Mouse (Mus musculus) MN1 (cell line): ENCODE measurements around the gene Macc1.
"Not testable (repeated sequence)": the region's sequence is repeated elsewhere in the genome, so short reads cannot be mapped to it uniquely, and the experiment has no call there.

Experiments
- DNase-seq: peaks from one replicate; pipeline ENCODE4 v3.0.0-alpha.2; 2016; ENCODE audit warnings: low spot score

Gene Macc1

DNA sequence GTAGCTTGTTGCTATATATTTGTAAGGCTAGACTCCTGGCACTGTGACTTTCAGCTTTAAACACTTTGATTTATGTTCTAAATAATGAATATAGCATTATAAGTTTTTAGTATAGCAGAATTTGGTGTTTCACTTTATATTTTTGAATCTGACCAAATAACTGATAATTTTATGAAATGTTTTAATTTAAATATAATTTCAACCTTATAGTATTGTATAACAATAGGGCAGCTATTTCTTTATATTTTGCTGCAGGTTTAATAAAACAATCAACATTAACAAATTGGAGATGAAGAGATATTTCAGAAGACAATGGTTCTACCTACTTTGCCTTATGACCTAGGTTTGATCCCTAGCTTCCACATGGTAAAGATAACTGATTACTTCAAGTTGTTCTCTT is at the start of gene Macc1:
Gene Macc1 (plus strand): TSS at position 301 of the 400 bp plus-strand sequence.
- DNase-seq: no peak

GRCm38 (mm10) chr12:119264506-119264905 is 49.6 kb upstream of the Macc1 start:
- DNase-seq: no peak

GRCm38 (mm10) chr12:119268723-119269122 is 45.3 kb upstream of the Macc1 start:
- DNase-seq: no peak

DNA sequence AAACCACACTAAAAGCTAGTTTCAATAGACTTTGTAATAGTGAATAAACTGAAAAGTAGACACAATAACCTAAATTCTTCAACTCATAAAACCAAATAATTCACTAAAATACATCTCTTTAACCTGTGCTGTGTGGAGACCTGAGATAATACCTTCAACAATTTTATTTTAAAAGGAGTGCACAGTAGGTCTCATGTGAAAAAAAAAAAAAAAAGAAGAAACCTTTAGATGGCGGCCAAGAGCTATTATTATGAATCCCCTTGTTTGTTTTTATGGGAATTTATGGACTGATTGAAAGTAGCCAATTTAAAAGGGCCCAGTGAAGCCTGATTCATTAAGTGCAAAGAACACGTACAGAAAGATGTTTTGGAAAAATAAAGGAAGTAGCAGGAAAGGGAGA is 44.0 kb upstream of the Macc1 start:
- no peak for DNase-seq

GRCm38 (mm10) chr12:119271964-119272363 is 42.1 kb upstream of the Macc1 start:
- DNase-seq: no peak

GRCm38 (mm10) chr12:119273605-119274004 is 40.5 kb upstream of the Macc1 start:
- DNase-seq: no peak

DNA sequence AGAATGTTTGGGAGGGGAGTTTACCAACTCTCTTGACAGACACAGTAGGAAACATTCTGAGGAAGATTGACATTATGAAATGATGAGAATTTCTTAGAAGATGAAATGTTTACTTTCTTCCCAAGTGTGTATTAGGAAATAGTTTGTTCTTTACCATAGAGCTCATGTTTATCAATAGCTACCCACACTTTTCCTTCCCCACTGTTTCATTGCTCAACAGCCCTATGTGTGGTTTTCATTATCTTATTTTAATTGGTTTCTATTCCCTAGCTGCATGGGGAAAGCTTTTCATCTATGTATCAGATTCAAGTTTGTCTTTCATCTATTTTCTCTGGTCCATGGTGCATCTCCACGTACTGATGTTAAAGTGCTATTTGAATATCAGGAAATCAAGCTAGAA is 37.8 kb upstream of the Macc1 start:
- no peak for DNase-seq

DNA sequence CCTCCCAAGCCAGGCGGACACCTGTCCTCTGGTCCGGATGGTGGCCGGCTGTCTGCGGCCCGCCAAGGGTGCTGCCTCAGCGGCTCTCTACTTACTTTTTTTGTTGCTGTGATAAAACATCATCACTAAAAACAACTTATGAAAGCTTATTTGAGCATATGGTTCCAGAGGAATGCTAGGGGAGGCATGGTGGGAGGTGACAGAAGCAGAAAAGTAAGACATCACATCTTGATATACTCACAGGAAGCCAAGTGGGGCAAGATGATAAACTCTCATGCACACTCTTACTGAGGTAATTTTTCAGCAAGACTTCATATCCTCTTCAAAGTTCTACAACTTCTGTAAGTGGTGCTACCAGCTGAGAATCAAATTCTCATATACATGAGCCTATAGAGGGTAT is 22.5 kb upstream of the Macc1 start:
- DNase-seq: no peak

DNA sequence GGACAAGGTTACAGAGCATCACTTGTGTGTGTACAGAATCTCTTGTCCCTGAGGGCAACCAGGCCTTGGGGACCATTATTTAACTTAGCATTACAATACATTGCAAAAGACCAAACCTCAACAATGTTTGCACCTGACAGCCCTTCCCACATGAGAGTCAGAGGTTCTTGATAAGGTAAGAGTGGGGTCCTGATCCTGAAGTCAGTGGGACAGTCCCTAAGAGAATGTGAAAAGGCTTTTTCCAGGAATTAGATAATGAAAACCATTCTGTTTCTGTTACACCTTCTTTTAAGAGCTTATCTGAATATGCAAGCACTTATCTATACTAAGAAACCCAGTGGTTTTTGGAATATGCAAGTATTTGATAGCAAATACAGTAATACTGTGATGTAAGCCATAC is 10.5 kb upstream of the Macc1 start:
- no peak for DNase-seq

DNA sequence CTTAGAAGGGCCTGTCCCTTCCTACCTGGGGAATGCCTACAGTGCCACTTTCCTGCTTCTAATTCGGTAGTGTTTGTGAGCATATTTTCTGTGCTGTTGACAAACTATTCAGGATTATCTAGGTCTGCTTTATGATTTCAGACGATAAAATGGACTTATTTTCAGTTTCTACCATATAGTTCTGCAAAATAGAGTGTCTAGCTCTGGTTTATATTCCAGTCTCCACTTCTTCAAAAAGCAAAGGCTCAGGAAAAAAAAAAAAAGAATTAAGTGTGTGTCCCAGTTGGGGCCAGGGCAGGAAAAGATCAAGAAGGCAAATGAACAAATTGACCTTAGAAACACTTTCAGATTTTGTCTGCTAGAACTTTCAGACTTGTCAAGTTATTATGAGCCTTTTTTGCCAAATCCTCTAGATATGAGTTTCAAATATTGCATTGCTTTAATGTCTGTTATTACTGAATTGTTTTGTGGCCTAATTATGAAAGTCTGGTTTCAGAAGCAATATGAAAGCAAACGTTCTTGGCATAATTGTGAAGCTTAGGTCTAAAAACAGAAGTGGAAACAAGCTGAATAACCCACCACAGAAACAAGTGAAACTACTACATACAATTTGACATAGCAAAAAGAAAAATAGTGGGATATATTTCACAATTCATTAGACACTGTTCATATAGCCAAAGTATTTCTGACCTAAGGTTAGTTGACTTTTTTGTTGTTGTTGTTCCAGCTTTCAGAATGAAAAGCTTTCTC is 881 bp upstream of the Macc1 start:
- no peak for DNase-seq

DNA sequence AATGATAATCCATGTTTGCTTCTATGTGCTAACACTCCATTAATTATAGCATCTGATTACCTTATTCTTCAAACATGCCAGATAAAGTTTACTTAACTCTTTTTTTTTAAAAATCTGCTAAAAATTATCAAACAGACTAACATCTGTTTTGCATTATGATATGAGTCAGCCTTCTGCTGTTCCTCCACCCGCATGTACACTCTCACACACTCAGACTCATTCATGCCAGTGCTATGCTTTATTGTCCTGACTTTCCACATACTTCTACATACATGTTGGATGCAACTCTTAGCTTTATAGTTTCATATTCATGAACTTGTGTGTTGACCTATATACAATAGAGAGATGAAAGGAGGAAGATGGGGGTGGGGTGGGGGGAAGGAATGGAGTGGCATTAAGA is 4.7 kb downstream of the Macc1 start:
- DNase-seq: no peak

DNA sequence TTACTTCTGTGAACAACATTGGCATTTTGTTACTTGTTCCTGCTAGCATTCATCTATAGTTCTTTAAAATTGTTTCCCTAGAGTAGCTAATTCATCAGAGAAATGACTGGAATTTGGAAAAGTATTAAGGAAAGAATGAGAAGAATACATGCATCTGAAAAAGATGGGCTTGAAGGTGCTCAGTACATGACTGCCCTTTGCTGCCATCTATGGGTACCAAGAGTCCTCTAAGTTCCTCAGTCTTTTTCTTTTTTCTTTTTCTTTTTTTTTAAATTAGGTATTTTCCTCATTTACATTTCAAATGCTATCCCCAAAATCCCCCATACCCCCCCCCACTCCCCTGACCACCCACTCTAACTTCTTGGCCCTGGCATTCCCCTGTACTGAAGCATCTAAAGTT is 11.3 kb downstream of the Macc1 start:
- DNase-seq: no peak

DNA sequence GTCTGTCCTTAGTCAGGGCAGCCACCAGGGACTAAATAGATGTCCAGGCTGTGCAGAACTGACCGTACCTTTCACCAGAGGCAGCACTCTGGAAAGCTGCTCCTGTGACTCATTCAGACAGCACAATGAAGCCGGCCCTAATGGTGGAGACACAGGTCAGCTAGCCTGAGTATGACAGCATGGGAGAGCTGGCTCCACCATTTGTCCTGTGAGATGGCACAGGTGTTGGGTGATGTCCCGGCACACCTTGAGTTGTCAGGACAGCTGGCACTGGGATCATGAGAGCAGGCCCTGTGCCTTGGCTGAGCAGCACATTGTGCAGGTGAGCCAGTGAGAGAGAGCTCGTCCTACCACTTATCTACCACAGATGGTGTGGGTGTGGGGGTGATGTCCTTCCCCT is 16.6 kb downstream of the Macc1 start:
- DNase-seq: no peak

GRCm38 (mm10) chr12:119333376-119333775 is 19.3 kb downstream of the Macc1 start:
- no peak for DNase-seq

DNA sequence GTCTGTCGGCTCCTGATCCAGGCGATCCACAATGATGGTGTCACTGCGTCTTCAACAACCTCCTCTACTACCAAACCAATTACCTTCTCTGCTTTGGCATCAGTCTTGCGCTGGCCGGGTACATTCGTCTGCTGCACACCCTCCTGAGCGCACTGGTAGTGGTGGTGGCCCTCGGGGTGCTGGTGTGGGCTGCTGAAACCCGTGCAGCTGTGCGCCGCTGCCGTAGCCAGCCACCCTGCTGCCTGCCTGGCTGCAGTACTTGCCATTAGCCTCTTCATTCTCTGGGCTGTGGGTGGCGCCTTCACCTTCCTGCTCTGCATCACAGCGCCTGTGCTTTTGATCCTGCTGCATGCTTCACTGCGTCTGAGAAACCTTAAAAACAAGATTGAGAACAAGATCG is 38.5 kb downstream of the Macc1 start:
- DNase-seq: not testable (repeated sequence)

DNA sequence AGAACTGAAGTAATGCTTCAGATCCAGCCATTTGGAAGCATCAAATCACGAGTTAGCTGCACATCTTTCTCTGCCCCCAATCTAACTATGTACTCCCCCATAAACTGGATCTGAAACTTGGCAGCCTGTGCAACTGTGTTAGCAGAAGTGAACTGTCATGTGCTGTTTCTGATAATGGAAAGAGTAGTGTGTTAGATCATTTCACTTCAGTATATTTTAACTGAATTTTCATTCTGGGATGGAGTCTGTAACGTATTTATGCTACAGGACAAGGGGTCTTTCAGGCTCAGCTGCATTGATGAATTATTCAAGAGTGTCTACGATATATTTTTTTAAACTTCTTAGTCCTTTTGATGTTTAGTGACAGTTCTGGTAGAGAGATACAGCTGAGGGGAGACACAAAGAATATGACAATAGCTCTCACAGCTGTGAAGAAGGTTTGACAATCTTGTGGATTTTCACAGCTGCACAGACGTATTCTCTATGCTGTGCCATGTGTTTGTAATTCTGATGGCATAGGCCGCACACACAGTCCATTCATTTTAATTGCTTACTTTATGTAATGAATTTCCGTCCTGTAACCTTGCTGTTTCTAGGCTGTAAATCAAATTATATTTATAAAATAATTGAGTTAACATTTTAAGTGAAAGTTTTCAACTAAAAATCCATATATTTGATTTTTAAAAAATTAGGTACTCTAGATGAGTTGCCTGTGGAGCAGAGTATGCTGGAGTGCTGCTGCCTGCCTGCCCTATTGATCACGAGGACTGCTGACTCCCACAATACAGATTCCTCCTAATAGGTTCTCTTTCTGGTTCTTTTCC is 43.6 kb downstream of the Macc1 start:
- no peak for DNase-seq

- no peak for DNase-seq
Observed at GRCm38 (mm10) chr12:119358242-119358515, 44.1 kb downstream of the Macc1 start.

DNA sequence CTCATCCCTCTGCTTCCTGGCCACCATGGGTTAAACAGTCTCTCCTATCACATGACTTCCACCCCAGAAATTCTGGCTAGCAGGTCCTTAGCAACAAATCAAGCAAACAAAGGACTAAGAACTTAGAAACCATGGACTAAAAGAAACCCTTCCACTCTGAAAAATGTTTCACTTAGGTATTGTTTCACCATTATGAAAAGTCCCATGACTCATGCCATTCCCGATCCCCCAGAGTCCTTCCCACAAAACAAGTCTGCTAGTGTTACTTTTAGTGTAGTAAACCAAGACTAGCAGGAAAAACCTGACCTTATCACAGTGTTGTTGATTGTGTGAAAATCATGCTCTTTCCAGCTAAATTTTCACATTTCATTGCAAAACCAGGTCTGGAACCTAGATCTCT is 51.0 kb downstream of the Macc1 start:
- no peak for DNase-seq

GRCm38 (mm10) chr12:119369832-119370231 is 55.8 kb downstream of the Macc1 start:
- no peak for DNase-seq

GRCm38 (mm10) chr12:119372359-119372758 is 58.3 kb downstream of the Macc1 start:
- no peak for DNase-seq

- no peak for DNase-seq
Observed at GRCm38 (mm10) chr12:119376879-119377278, 62.8 kb downstream of the Macc1 start.

DNA sequence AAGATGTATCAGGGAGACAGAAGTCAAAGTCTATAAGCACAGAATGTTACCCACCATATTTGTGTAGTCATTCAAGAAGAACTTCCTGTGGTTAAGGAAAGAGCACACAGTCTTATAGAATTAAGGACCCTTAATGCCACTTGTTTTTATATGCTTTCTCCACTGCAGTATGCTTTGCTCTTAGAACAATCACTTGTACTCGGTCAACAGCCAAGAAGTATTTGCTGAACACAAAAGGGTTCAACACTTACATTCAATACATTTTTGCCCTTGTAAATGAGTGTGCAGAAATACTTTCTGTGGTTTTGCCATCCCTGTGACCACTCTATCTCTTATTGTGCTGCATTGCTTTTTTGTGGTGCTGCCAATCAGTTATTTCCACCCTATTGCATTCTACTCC is 67.8 kb downstream of the Macc1 start:
- no peak for DNase-seq

DNA sequence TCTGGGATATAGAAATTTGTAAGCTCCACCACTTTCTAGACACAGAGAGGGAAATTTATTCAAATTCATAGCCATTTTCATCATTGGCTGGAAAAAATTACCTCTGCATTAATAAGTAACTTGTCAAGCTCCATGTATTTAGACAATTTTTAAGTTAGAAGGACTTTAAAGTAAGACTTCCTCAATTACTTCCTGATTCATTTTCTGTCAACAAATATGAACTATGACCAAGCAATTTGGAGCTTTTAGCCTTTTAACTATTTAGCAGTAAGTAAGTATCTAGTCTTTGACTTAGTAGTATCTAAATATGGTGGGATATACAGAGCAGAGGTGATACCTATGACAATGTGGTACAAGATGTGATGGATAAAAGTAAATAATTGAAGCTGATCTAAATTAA is 72.2 kb downstream of the Macc1 start:
- DNase-seq: no peak

DNA sequence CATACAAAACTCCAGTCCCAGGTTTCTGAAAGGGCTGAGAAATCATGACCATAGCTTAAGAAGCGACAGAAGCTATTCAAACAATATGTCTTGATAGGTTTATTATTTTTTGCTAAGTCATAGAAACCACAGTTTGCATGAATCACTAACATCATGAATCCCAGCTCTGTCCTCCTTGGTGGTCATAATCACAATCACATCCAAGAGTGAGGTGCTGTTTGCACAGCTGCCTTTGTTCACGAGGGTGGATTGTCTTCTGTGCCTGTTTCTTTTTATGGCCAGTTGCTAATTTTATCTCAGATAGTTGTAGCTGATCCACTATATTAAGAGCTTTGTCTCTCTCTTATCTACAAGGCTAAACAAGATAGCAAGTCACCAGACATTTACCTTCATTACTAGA is 72.6 kb downstream of the Macc1 start:
- DNase-seq: no peak
